30 mouse cellular contexts compared by ENCODE assay signal in the genomic region with DNA sequence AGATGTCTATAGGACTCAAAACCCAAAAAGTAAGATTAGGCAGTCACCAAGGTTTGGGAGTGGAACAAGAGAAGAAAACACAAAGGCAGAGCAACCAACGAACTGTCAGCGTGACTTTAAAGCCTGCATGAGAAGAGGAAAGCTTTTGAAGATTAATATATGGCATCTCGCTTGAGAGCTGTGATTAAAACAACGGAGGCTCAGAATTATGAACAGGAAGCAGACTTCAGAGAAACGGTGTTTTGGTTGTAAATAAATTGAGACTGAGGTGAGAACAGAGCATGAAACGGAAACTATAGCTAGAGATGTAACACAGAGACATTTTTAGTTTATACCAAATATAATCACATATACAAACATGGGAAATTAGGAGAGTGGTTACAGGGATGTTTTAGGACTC. TPM values are rescaled to one million over a fixed set of nuclear protein-coding genes. Genes with fewer than 3 reads are reported as not detected.
DNase-seq lines count a peak whose midpoint lies in the region; ATAC-seq lines count a peak whose summit lies in the region.
"Had no signal": no experiment of that assay in that cellular context is flagged by ENCODE, and none has a peak within 500 bp of the region (broad histone marks: within the 10 kb centered on the region; RNA-seq: fewer than 3 reads in every experiment).

No protein-coding gene starts in this region.

- no peak overlapping the region for H3K27ac ChIP-seq in heart, embryonic 10.5 days
- no peak overlapping the region for H3K27ac ChIP-seq in neural tube, embryonic 15.5 days (replicated peaks)
- H3K27ac ChIP-seq: embryonic facial prominence, embryonic 10.5 days; embryonic facial prominence, embryonic 13.5 days; forebrain, embryonic 12.5 days; forebrain, embryonic 15.5 days; gastrocnemius, adult 2 months; heart, embryonic 15.5 days; hindbrain, embryonic 14.5 days; hindbrain, postnatal 0 days had no signal

- H3K4me2 ChIP-seq in neural tube, embryonic 15.5 days: no peak overlapping the region
- H3K4me2 ChIP-seq: embryonic facial prominence, embryonic 13.5 days; forebrain, embryonic 12.5 days; forebrain, embryonic 15.5 days; heart, embryonic 12.5 days; heart, embryonic 15.5 days; hindbrain, embryonic 14.5 days had no signal

- WGBS in heart, embryonic 10.5 days: 81% methylated on average over 6 of the region's 6 CpGs
- 88% methylated on average over 6 of the region's 6 CpGs for whole genome bisulfite sequencing in neural tube, embryonic 15.5 days

- H3K36me3 ChIP-seq in heart, embryonic 10.5 days: no peaks in the 10 kb centered on the region
- no peaks in the 10 kb centered on the region for H3K36me3 ChIP-seq in neural tube, embryonic 15.5 days
- H3K36me3 ChIP-seq: embryonic facial prominence, embryonic 10.5 days; embryonic facial prominence, embryonic 13.5 days; forebrain, embryonic 12.5 days; forebrain, embryonic 15.5 days; heart, embryonic 12.5 days; heart, embryonic 15.5 days had no signal

- no peak overlapping the region for H3K9ac ChIP-seq in neural tube, embryonic 15.5 days (replicated peaks)
- H3K9ac ChIP-seq: embryonic facial prominence, embryonic 13.5 days; forebrain, embryonic 12.5 days; forebrain, embryonic 15.5 days; heart, embryonic 12.5 days; heart, embryonic 15.5 days; hindbrain, embryonic 14.5 days had no signal

- H3K9me3 ChIP-seq in heart, embryonic 10.5 days: no peaks in the 10 kb centered on the region
- no peaks in the 10 kb centered on the region for H3K9me3 ChIP-seq in neural tube, embryonic 15.5 days (replicated peaks)
- H3K9me3 ChIP-seq: embryonic facial prominence, embryonic 10.5 days; embryonic facial prominence, embryonic 13.5 days; forebrain, embryonic 12.5 days; forebrain, embryonic 15.5 days; heart, embryonic 12.5 days; heart, embryonic 15.5 days had no signal

- no peaks in the 10 kb centered on the region for H3K27me3 ChIP-seq in heart, embryonic 10.5 days (ENCODE audit: insufficient read depth, poor library complexity, severe bottlenecking)
- no peaks in the 10 kb centered on the region for H3K27me3 ChIP-seq in neural tube, embryonic 15.5 days (replicated peaks)
- H3K27me3 ChIP-seq: embryonic facial prominence, embryonic 13.5 days; forebrain, embryonic 12.5 days; forebrain, embryonic 15.5 days; heart, embryonic 12.5 days; heart, embryonic 15.5 days had no signal

- H3K4me3 ChIP-seq in heart, embryonic 10.5 days: no peak overlapping the region
- H3K4me3 ChIP-seq in neural tube, embryonic 15.5 days (replicated peaks): no peak overlapping the region
- H3K4me3 ChIP-seq: embryonic facial prominence, embryonic 10.5 days; embryonic facial prominence, embryonic 13.5 days; erythroblast, embryonic 14.5 days; forebrain, embryonic 12.5 days; forebrain, embryonic 15.5 days; gastrocnemius, adult 2 months; heart, embryonic 12.5 days; heart, embryonic 15.5 days had no signal

- intact Hi-C loops in heart, postnatal 25 days (cut with DNase I): no loop called here

- H3K4me1 ChIP-seq in heart, embryonic 10.5 days: no peaks in the 10 kb centered on the region
- no peaks in the 10 kb centered on the region for H3K4me1 ChIP-seq in neural tube, embryonic 15.5 days
- H3K4me1 ChIP-seq: embryonic facial prominence, embryonic 10.5 days; embryonic facial prominence, embryonic 13.5 days; forebrain, embryonic 12.5 days; forebrain, embryonic 15.5 days; heart, embryonic 12.5 days; heart, embryonic 15.5 days had no signal

- ATAC-seq in activated CD4-positive, CD25-positive, alpha-beta regulatory T cell, adult 4 months: peak; percentile 76
- ATAC-seq in neural tube, embryonic 15.5 days (ENCODE audit: low FRiP score): no peak
- ATAC-seq: forebrain, embryonic 15.5 days; hindbrain, postnatal 0 days; intestine, embryonic 16.5 days had no signal

- DNase-seq in heart, embryonic 10.5 days (ENCODE audit: low spot score): peak; percentile 11
- no peak for DNase-seq in heart, postnatal 25 days (ENCODE audit: low spot score)
- DNase-seq in thymus, postnatal 0 days (ENCODE audit: low spot score): peak; percentile 54
- no peak for DNase-seq in thymus, adult 18-20 months
- peak; percentile 75 for DNase-seq in naive thymus-derived CD4-positive, alpha-beta T cell, adult 2 months (ENCODE audit: low read depth)
- DNase-seq in kidney, adult 9 months: no peak
- DNase-seq: adrenal gland, adult 2 months; adrenal gland, postnatal 14 days; cerebellum, adult 11 months; cerebellum, adult 2 months; cerebellum, adult 9-11 months; cerebellum, postnatal 36 days; embryo, embryonic 11 days; gastrocnemius, adult 2 months; gastrocnemius, postnatal 14 days; heart, adult 11 months; heart, postnatal 10 days; heart, postnatal 4 days had no signal

RNA-seq across cellular contexts. Expression of gene Slamf6, which starts 46.3 kb away (rescaled TPM):
- polyA plus RNA-seq in heart, embryonic 10.5 days (2016; fragmentation: Nextera tagmentation; extraction: Ambion mirVana): 0.08 TPM in 1 of 2 replicates, not detected in the other
- under 1 TPM in 1 of 2 experiments, not detected in 1; 0.47 TPM for total RNA-seq in heart, postnatal 25 days (2021)
- 228 and 249 TPM in 2 replicates for polyA plus RNA-seq in thymus, postnatal 0 days (2015; fragmentation: Nextera tagmentation; extraction: Ambion mirVana)
- 100 to 1,000 TPM; 377 to 508 TPM for polyA plus RNA-seq in activated CD4-positive, CD25-positive, alpha-beta regulatory T cell, adult 4 months (2017; shearing (Covaris generic))
- 0.14 and 15.4 TPM in 2 replicates for polyA plus RNA-seq in neural tube, embryonic 15.5 days (2015; fragmentation: Nextera tagmentation; extraction: Ambion mirVana)
- total RNA-seq: gastrocnemius, adult 2 months had no signal
- polyA plus RNA-seq: cerebellum, adult 2 months; embryonic facial prominence, embryonic 10.5 days; forebrain, embryonic 12.5 days; forebrain, embryonic 15.5 days; heart, embryonic 12.5 days had no signal

Comparison
In these comparisons a context has a peak if more than half of its experiments do, and no peak if none do; other contexts are left out.
1. DNase-seq: peak in heart, embryonic 10.5 days (single experiment), thymus, postnatal 0 days (single experiment) and naive thymus-derived CD4-positive, alpha-beta T cell, adult 2 months (single experiment); none in heart, postnatal 25 days (single experiment), thymus, adult 18-20 months (0 of 2) and kidney, adult 9 months (single experiment).
2. RNA of gene Slamf6, which starts 46.3 kb away (polyA plus RNA-seq): 377 to 508 TPM in activated CD4-positive, CD25-positive, alpha-beta regulatory T cell, adult 4 months and 228 to 249 TPM in thymus, postnatal 0 days; 0.14 to 15.4 TPM in neural tube, embryonic 15.5 days and 0.08 TPM in heart, embryonic 10.5 days; every median in the first group is over 10 times any median in the second.